Mouse (Mus musculus) lung, postnatal 0 days (tissue): Measurements from ENCODE around the gene Scimp.

Source experiments
- CTCF ChIP-seq: IDR thresholded peaks from 2 replicates; pipeline ENCODE4 v1.5.1; 2016; ENCODE audit warnings: antibody characterized with exemption, mild to moderate bottlenecking
- EP300 ChIP-seq: IDR thresholded peaks from 2 replicates; pipeline ENCODE4 v1.6.1; 2016; ENCODE audit warnings: antibody characterized with exemption, mild to moderate bottlenecking, control low read depth

DNA sequence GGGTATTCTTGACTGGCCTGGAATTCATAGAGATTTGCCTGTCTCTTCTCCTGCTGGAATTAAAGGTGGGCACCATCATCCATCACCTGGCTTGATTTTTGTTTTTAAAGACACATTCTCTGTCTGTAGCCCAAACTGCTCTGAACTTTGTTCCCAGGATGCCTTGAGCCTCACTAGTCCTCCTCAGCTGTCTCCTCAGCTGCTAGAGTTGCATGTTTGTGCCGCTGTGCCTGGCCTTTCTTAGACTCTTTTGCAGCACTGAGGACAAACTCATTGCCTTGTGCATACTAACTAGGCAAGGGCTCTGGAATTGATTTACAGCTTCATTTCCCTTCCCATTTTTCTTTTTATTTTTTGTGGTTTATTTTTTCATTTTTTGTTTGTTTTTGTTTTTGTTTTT lies 48.0 kb upstream of the Scimp start:
- TF ChIP-seq CTCF (no peak), EP300 (no peak)
